Mouse (Mus musculus): Measurements from ENCODE around the gene Alox5ap. TPM values are rescaled to one million over a fixed set of nuclear protein-coding genes. Genes with fewer than 3 reads are reported as not detected.

Gene Alox5ap
- 6.3 and 9.3 TPM in 2 replicates for polyA plus RNA-seq (2014; fragmentation: Nextera tagmentation; extraction: Ambion mirVana)

- H3K27ac ChIP-seq (ENCODE audit: low read depth, low read length), result no peak within 1 kb of the TSS
- no peaks in the 10 kb centered on the region for H3K27me3 ChIP-seq (ENCODE audit: control insufficient read depth, insufficient read depth, low read length)
- no peak within 1 kb of the TSS for H3K4me2 ChIP-seq
- no peak within 1 kb of the TSS for H3K9ac ChIP-seq (ENCODE audit: low read length)
- no peak for ATAC-seq (ENCODE audit: low FRiP score)
- WGBS, result 61% methylated on average over 4 of the region's 4 CpGs
- peaks cover under 1% of the 10 kb centered on the region; the same call in 1 of the 2 replicates for H3K4me1 ChIP-seq (ENCODE audit: control insufficient read depth, insufficient read depth, low read length)
- H3K36me3 ChIP-seq (ENCODE audit: control insufficient read depth, insufficient read depth, low read length), result no peaks in the 10 kb centered on the region
- no peak for DNase-seq (ENCODE audit: low spot score, missing footprints)
- no peak within 1 kb of the TSS for H3K4me3 ChIP-seq (ENCODE audit: low read depth, low read length)
- H3K9me3 ChIP-seq (ENCODE audit: control insufficient read depth, low read length), result no peaks in the 10 kb centered on the region
Observed at GRCm38 (mm10) chr5:149264405-149264804, at the start of gene Alox5ap. Gene Alox5ap (plus strand): TSS chr5:149264767.

- Histone ChIP-seq H3K27ac (ENCODE audit: low read depth, low read length) (no peak overlapping the region), H3K9me3 (ENCODE audit: control insufficient read depth, low read length) (no peaks in the 10 kb centered on the region), H3K4me1 (ENCODE audit: control insufficient read depth, insufficient read depth, low read length) (peaks cover under 1% of the 10 kb centered on the region; the same call in 1 of the 2 replicates), H3K4me2 (no peak overlapping the region), H3K9ac (ENCODE audit: low read length) (no peak overlapping the region), H3K27me3 (ENCODE audit: control insufficient read depth, insufficient read depth, low read length) (no peaks in the 10 kb centered on the region), H3K36me3 (ENCODE audit: control insufficient read depth, insufficient read depth, low read length) (peaks cover 20% of the 10 kb centered on the region), H3K4me3 (ENCODE audit: low read depth, low read length) (no peak overlapping the region)
- WGBS, result 97% methylated on average over 7 of the region's 7 CpGs
- ATAC-seq (ENCODE audit: low FRiP score) (no peak), DNase-seq (ENCODE audit: low spot score, missing footprints) (peak; percentile 66)
Observed at GRCm38 (mm10) chr5:149215540-149215939, 49.0 kb upstream of the Alox5ap start.

GRCm38 (mm10) chr5:149217524-149218357, 46.8 kb upstream of the Alox5ap start:
- DNase-seq (ENCODE audit: low spot score, missing footprints), result peak; percentile 75
- peaks cover 19% of the 10 kb centered on the region for H3K36me3 ChIP-seq (ENCODE audit: control insufficient read depth, insufficient read depth, low read length)
- no peak overlapping the region for H3K4me2 ChIP-seq
- ATAC-seq (ENCODE audit: low FRiP score), result no peak
- 85% methylated on average over 6 of the region's 6 CpGs for WGBS
- no peak overlapping the region for H3K9ac ChIP-seq (ENCODE audit: low read length)
- H3K9me3 ChIP-seq (ENCODE audit: control insufficient read depth, low read length), result no peaks in the 10 kb centered on the region
- H3K4me1 ChIP-seq (ENCODE audit: control insufficient read depth, insufficient read depth, low read length), result no peaks in the 10 kb centered on the region
- H3K27ac ChIP-seq (ENCODE audit: low read depth, low read length), result no peak overlapping the region
- H3K4me3 ChIP-seq (ENCODE audit: low read depth, low read length), result no peak overlapping the region
- no peaks in the 10 kb centered on the region for H3K27me3 ChIP-seq (ENCODE audit: control insufficient read depth, insufficient read depth, low read length)

GRCm38 (mm10) chr5:149219493-149219892, 45.1 kb upstream of the Alox5ap start:
- no peak overlapping the region for H3K4me3 ChIP-seq (ENCODE audit: low read depth, low read length)
- 85% methylated on average over 3 of the region's 3 CpGs for WGBS
- H3K27me3 ChIP-seq (ENCODE audit: control insufficient read depth, insufficient read depth, low read length), result no peaks in the 10 kb centered on the region
- peak; percentile 31 for DNase-seq (ENCODE audit: low spot score, missing footprints)
- H3K27ac ChIP-seq (ENCODE audit: low read depth, low read length), result no peak overlapping the region
- no peak overlapping the region for H3K4me2 ChIP-seq
- H3K9ac ChIP-seq (ENCODE audit: low read length), result no peak overlapping the region
- H3K36me3 ChIP-seq (ENCODE audit: control insufficient read depth, insufficient read depth, low read length), result peaks cover 7% of the 10 kb centered on the region
- no peak for ATAC-seq (ENCODE audit: low FRiP score)
- H3K9me3 ChIP-seq (ENCODE audit: control insufficient read depth, low read length), result no peaks in the 10 kb centered on the region
- peaks cover 5% of the 10 kb centered on the region for H3K4me1 ChIP-seq (ENCODE audit: control insufficient read depth, insufficient read depth, low read length)

- WGBS, result 88% methylated on average over 4 of the region's 4 CpGs
Observed at GRCm38 (mm10) chr5:149221355-149221754, 43.2 kb upstream of the Alox5ap start.

GRCm38 (mm10) chr5:149224666-149225065, 39.9 kb upstream of the Alox5ap start:
- ATAC-seq (ENCODE audit: low FRiP score) (no peak), DNase-seq (ENCODE audit: low spot score, missing footprints) (peak; percentile 85)
- Histone ChIP-seq H3K9ac (ENCODE audit: low read length) (no peak overlapping the region), H3K4me3 (ENCODE audit: low read depth, low read length) (no peak overlapping the region), H3K36me3 (ENCODE audit: control insufficient read depth, insufficient read depth, low read length) (no peaks in the 10 kb centered on the region), H3K27ac (ENCODE audit: low read depth, low read length) (no peak overlapping the region), H3K4me2 (0 out of 2 replicates have a peak overlapping the region, but pooled peaks have one; percentile 13), H3K4me1 (ENCODE audit: control insufficient read depth, insufficient read depth, low read length) (peaks cover 11% of the 10 kb centered on the region), H3K9me3 (ENCODE audit: control insufficient read depth, low read length) (no peaks in the 10 kb centered on the region), H3K27me3 (ENCODE audit: control insufficient read depth, insufficient read depth, low read length) (no peaks in the 10 kb centered on the region)
- WGBS, result 14% methylated on average over 7 of the region's 7 CpGs

More at GRCm38 (mm10) chr5:149221355-149221754, 43.2 kb upstream of the Alox5ap start:
- no peaks in the 10 kb centered on the region for H3K27me3 ChIP-seq (ENCODE audit: control insufficient read depth, insufficient read depth, low read length)
- H3K27ac ChIP-seq (ENCODE audit: low read depth, low read length), result no peak overlapping the region
- no peak overlapping the region for H3K4me2 ChIP-seq
- H3K9me3 ChIP-seq (ENCODE audit: control insufficient read depth, low read length), result no peaks in the 10 kb centered on the region
- peaks cover 11% of the 10 kb centered on the region for H3K4me1 ChIP-seq (ENCODE audit: control insufficient read depth, insufficient read depth, low read length)
- no peaks in the 10 kb centered on the region for H3K36me3 ChIP-seq (ENCODE audit: control insufficient read depth, insufficient read depth, low read length)
- no peak for ATAC-seq (ENCODE audit: low FRiP score)
- no peak overlapping the region for H3K9ac ChIP-seq (ENCODE audit: low read length)
- H3K4me3 ChIP-seq (ENCODE audit: low read depth, low read length), result no peak overlapping the region
- DNase-seq (ENCODE audit: low spot score, missing footprints), result peak; percentile 75

GRCm38 (mm10) chr5:149228700-149229618, 35.6 kb upstream of the Alox5ap start:
- 3% methylated on average over 55 of the region's 55 CpGs for WGBS

GRCm38 (mm10) chr5:149229619-149230339, 34.8 kb upstream of the Alox5ap start:
- Histone ChIP-seq H3K27me3 (ENCODE audit: control insufficient read depth, insufficient read depth, low read length) (no peaks in the 10 kb centered on the region), H3K9ac (ENCODE audit: low read length) (peak overlapping the region; percentile 68), H3K9me3 (ENCODE audit: control insufficient read depth, low read length) (no peaks in the 10 kb centered on the region), H3K27ac (ENCODE audit: low read depth, low read length) (peak overlapping the region; percentile 74), H3K4me1 (ENCODE audit: control insufficient read depth, insufficient read depth, low read length) (peaks cover 4% of the 10 kb centered on the region; the same call in 1 of the 2 replicates), H3K36me3 (ENCODE audit: control insufficient read depth, insufficient read depth, low read length) (no peaks in the 10 kb centered on the region), H3K4me2 (peak overlapping the region; percentile 42), H3K4me3 (ENCODE audit: low read depth, low read length) (peak overlapping the region; percentile 43)
- ATAC-seq (ENCODE audit: low FRiP score) (no peak; the same call in 1 of the 2 replicates), DNase-seq (ENCODE audit: low spot score, missing footprints) (no peak)
- WGBS, result 80% methylated on average over 18 of the region's 18 CpGs

More at GRCm38 (mm10) chr5:149228700-149229618, 35.6 kb upstream of the Alox5ap start:
- DNase-seq (ENCODE audit: low spot score, missing footprints) (peak; percentile 100), ATAC-seq (ENCODE audit: low FRiP score) (peak; percentile 99)
- H3K36me3 ChIP-seq (ENCODE audit: control insufficient read depth, insufficient read depth, low read length), result no peaks in the 10 kb centered on the region
- H3K27ac ChIP-seq (ENCODE audit: low read depth, low read length), result peak overlapping the region; percentile 74
- H3K4me1 ChIP-seq (ENCODE audit: control insufficient read depth, insufficient read depth, low read length), result peaks cover 11% of the 10 kb centered on the region
- peak overlapping the region; percentile 42 for H3K4me2 ChIP-seq
- peak overlapping the region; percentile 43 for H3K4me3 ChIP-seq (ENCODE audit: low read depth, low read length)
- peak overlapping the region; percentile 68 for H3K9ac ChIP-seq (ENCODE audit: low read length)
- no peaks in the 10 kb centered on the region for H3K27me3 ChIP-seq (ENCODE audit: control insufficient read depth, insufficient read depth, low read length)
- no peaks in the 10 kb centered on the region for H3K9me3 ChIP-seq (ENCODE audit: control insufficient read depth, low read length)

Data from midbrain, embryonic 11.5 days (tissue).